Mouse (Mus musculus): ENCODE results near the gene Prl2c5.
"Not testable (repeated sequence)": the region's sequence is repeated elsewhere in the genome, so short reads cannot be mapped to it uniquely, and the experiment has no call there.

Gene Prl2c5

GRCm38 (mm10) chr13:13182415-13182814 lies at the start of gene Prl2c5:
TSS of gene Prl2c5 (plus strand) at chr13:13182715.
- in situ Hi-C loops (cut with MseI, MboI) = not testable (repeated sequence)

- in situ Hi-C loops (cut with MseI, MboI) = not testable (repeated sequence)
Measured at GRCm38 (mm10) chr13:13162777-13163485, 19.6 kb upstream of the Prl2c5 start.

- in situ Hi-C loops (cut with MseI, MboI) = not testable (repeated sequence)
Measured at GRCm38 (mm10) chr13:13168631-13169030, 13.9 kb upstream of the Prl2c5 start.

- in situ Hi-C loops (cut with MseI, MboI) = not testable (repeated sequence)
Measured at GRCm38 (mm10) chr13:13173616-13174136, 8.8 kb upstream of the Prl2c5 start.

DNA sequence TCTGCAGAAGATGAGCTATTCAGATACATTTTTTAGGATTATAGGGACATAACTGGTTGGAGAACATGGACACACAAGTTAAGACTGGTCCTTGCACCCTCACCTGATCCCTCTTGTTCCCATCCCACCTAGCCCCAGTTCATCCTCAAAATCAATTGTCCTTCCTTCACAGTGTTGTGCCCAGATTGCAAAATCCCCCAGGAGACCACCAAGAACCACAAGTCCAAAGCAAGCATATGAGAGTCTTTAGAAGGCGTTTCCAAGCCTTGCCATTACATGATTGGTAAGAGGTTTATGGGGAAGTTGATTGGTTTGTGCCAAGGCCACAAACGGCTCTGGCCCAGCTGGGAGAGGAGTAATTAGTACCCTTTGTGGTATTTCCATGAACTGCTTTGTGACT lies 6.8 kb upstream of the Prl2c5 start:
- in situ Hi-C loops (cut with MseI, MboI) = not testable (repeated sequence)

DNA sequence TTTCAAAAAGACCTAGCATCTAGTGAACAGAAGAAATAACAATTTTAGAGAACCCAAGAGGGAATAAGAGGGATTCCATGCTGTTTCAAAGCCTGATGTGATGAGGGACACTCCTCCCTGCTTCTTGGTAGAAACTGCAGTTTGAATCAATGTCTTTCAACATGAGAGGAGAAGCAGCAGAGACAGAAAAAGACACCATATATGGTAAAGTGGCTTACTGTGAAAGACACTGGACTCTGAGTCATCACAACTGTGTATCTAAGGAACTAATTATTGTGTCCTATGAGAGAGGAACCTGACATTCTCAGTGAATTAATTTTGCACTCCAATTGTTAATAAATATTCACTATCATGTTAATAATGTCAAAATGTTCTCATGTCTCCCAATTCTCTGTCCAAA lies 28.7 kb downstream of the Prl2c5 start:
- in situ Hi-C loops (cut with MseI, MboI) = not testable (repeated sequence)

GRCm38 (mm10) chr13:13216363-13216762 lies 33.8 kb downstream of the Prl2c5 start:
- in situ Hi-C loops (cut with MseI, MboI) = not testable (repeated sequence)

DNA sequence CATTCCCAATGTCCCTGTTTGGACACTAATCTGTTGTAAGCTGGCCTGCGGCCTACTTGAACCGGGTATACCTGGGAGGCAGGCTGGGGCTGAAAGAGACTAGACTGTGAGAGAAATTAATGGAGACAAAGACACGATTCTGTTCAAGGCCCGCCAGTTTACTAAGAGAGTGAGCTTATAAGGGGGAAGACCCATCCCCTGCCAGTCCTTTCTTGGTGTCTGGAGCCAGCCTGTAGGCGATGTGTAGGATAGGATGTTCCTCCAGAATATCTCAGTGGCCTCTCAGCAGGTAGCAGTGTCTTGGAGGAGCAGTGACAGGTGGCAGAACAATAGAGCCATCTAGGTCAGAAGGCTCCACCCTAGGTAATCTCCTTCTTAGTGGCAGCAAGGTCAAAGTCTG lies 37.7 kb downstream of the Prl2c5 start:
- in situ Hi-C loops (cut with MseI, MboI) = not testable (repeated sequence)

- in situ Hi-C loops (cut with MseI, MboI) = not testable (repeated sequence)
Measured at GRCm38 (mm10) chr13:13237456-13237855, 54.9 kb downstream of the Prl2c5 start.
